Mouse (Mus musculus): ENCODE results near the gene Pelo. TPM values are rescaled to one million over a fixed set of nuclear protein-coding genes. Genes with fewer than 3 reads are reported as not detected.

The Pelo gene
- polyA plus RNA-seq, 1 experiment from 2014 or later: 5.2 TPM

- Histone ChIP-seq H3K9ac (no peak overlapping the region), H3K27me3 (replicated peaks) (0 out of 2 replicates have a peak, but pooled peaks cover 2% of the 10 kb centered on the region), H3K4me1 (no peaks in the 10 kb centered on the region), H3K4me3 (no peak overlapping the region), H3K36me3 (no peaks in the 10 kb centered on the region), H3K9me3 (no peaks in the 10 kb centered on the region), H3K27ac (no peak overlapping the region), H3K4me2 (replicated peaks) (no peak overlapping the region)
- 96% methylated on average over 2 of the region's 2 CpGs for WGBS
- no peak for ATAC-seq (ENCODE audit: low FRiP score, low read depth)
These were observed 5.4 kb upstream of the Pelo start for GRCm38 (mm10) chr13:115095392-115095791.

DNA sequence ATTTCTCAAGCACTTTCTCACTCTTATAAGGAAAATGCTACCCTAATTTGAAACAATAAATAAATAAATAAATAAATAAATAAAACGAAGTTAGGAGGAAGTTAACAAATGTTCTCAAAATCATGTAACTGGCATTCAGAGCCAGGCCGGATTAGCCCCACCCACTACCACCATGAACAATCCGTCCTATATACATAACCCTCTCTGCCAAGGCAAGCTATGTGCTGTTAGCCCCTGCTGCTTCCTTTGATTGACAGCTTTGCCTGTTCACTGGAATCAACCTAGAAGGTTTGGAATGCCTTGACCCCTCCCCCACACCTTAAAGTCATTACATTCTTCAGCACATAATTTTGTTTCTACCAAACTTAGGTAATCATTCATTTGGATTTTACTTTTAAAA lies 1.5 kb upstream of the Pelo start:
- ATAC-seq (ENCODE audit: low FRiP score, low read depth): no peak
- no peaks in the 10 kb centered on the region for H3K27me3 ChIP-seq (replicated peaks)
- H3K9me3 ChIP-seq: no peaks in the 10 kb centered on the region
- H3K27ac ChIP-seq: no peak overlapping the region
- H3K4me3 ChIP-seq: no peak overlapping the region
- H3K4me2 ChIP-seq (replicated peaks): no peak overlapping the region
- H3K9ac ChIP-seq: no peak overlapping the region
- peaks cover 12% of the 10 kb centered on the region; the same call in 1 of the 2 replicates for H3K36me3 ChIP-seq
- H3K4me1 ChIP-seq: peaks cover 13% of the 10 kb centered on the region
- WGBS: 75% methylated on average over 3 of the region's 3 CpGs

DNA sequence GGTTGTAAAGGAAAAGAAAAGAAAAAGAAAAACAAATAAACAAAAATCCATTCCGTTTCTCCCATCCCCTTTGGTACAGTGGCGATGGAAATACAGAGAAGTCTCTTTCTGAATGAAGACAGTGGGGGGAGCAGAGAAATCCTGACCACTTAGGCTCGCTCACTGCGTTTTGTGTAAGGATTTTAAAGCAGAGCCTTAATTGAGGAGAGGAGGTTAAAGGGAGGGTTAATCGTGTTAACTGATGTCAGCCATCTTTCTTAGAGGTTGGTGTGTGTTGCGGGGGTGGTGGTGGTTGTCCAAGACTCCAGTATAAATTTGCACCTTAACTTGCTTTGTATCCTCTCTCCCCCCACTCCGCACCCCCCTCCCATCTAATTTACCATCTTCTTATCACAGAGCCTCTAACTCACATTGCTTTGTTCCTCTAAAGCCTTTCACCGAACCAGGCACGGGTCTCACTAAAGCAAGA lies 1.0 kb upstream of the Pelo start:
- H3K4me1 ChIP-seq: peaks cover 13% of the 10 kb centered on the region
- H3K27me3 ChIP-seq (replicated peaks): no peaks in the 10 kb centered on the region
- H3K9ac ChIP-seq: no peak overlapping the region
- no peak for ATAC-seq (ENCODE audit: low FRiP score, low read depth)
- H3K36me3 ChIP-seq: peaks cover 13% of the 10 kb centered on the region; the same call in 1 of the 2 replicates
- H3K27ac ChIP-seq: no peak overlapping the region
- peak overlapping the region; percentile 95 for H3K4me2 ChIP-seq (replicated peaks)
- WGBS: 54% methylated on average over 9 of the region's 9 CpGs
- H3K9me3 ChIP-seq: no peaks in the 10 kb centered on the region
- H3K4me3 ChIP-seq: no peak overlapping the region; the same call in 1 of the 2 replicates

DNA sequence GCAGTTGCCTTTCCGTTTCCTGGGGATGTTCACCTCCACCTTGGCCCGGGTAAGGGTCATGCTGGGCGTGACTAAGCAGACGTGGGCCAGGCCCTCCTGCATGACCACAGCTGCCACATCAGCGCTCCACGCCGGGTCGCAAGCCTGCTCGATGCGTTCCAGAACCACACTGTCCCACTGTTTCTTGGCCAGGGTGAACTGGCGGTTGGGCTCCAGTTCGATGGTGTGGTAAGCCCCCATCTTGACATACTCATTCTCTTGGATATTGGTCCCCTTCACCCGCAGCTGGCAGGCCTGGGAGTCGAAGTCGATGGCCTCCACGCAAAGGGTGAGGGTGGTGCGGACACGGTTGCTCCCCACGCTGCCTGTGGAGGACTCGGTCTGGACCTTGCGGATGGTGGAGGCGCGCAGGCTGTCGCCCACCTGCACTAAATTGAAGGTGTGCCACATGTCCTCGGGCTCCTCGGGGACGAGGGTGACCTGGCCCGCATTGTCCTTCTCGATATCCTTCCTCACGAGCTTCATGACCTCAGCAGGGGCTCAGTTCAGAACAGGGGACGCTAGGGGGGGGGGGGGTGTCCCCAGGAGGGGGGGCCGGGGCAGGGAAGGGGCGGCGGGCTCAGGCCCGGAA lies 476 bp downstream of the Pelo start:
- peaks cover 13% of the 10 kb centered on the region; the same call in 1 of the 2 replicates for H3K36me3 ChIP-seq
- H3K9ac ChIP-seq: peak overlapping the region; percentile 81
- no peaks in the 10 kb centered on the region for H3K9me3 ChIP-seq
- ATAC-seq (ENCODE audit: low FRiP score, low read depth): peak; percentile 78
- H3K27me3 ChIP-seq (replicated peaks): no peaks in the 10 kb centered on the region
- H3K27ac ChIP-seq: no peak overlapping the region
- peak overlapping the region; percentile 70 for H3K4me3 ChIP-seq
- 7% methylated on average over 31 of the region's 35 CpGs for WGBS
- H3K4me2 ChIP-seq (replicated peaks): peak overlapping the region; percentile 95
- H3K4me1 ChIP-seq: peaks cover 13% of the 10 kb centered on the region

DNA sequence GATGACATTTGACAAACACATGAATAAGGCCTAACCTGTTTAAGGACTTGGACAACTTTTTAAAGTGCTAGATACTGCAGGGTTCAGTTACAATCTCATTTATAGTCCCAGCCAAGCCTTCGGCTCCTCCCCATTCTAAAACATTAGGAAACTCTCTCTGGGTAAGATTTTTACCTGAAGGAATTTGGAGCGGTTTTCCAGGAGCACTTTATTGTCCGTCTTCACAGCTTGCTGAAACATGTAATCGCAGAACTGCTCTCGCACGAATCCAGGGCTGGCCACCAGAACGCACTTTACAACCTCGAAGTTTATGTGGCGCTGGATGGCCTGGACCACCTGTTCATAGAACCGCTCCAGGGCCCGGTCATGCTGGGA lies 979 bp downstream of the Pelo start:
- Histone ChIP-seq H3K36me3 (peaks cover 13% of the 10 kb centered on the region; the same call in 1 of the 2 replicates), H3K27ac (no peak overlapping the region), H3K4me3 (peak overlapping the region; percentile 70), H3K9me3 (no peaks in the 10 kb centered on the region), H3K4me2 (replicated peaks) (peak overlapping the region; percentile 95), H3K9ac (peak overlapping the region; percentile 81), H3K4me1 (peaks cover 13% of the 10 kb centered on the region), H3K27me3 (replicated peaks) (no peaks in the 10 kb centered on the region)
- ATAC-seq (ENCODE audit: low FRiP score, low read depth): no peak
- WGBS: 55% methylated on average over 11 of the region's 11 CpGs

- Histone ChIP-seq H3K9me3 (no peaks in the 10 kb centered on the region), H3K9ac (no peak overlapping the region), H3K36me3 (peaks cover 13% of the 10 kb centered on the region; the same call in 1 of the 2 replicates), H3K27ac (no peak overlapping the region), H3K4me1 (peaks cover 13% of the 10 kb centered on the region), H3K4me3 (no peak overlapping the region), H3K4me2 (replicated peaks) (no peak overlapping the region), H3K27me3 (replicated peaks) (no peaks in the 10 kb centered on the region)
- WGBS: 92% methylated on average over 6 of the region's 6 CpGs
- ATAC-seq (ENCODE audit: low FRiP score, low read depth): no peak
These were observed 4.0 kb downstream of the Pelo start for GRCm38 (mm10) chr13:115085974-115086373.

GRCm38 (mm10) chr13:115082339-115082738 lies 7.6 kb downstream of the Pelo start:
- Histone ChIP-seq H3K9ac (no peak overlapping the region), H3K36me3 (peaks cover 5% of the 10 kb centered on the region; the same call in 1 of the 2 replicates), H3K4me3 (no peak overlapping the region), H3K27me3 (replicated peaks) (no peaks in the 10 kb centered on the region), H3K4me2 (replicated peaks) (no peak overlapping the region), H3K9me3 (no peaks in the 10 kb centered on the region), H3K4me1 (no peaks in the 10 kb centered on the region), H3K27ac (no peak overlapping the region)
- ATAC-seq (ENCODE audit: low FRiP score, low read depth): no peak
- WGBS: 80% methylated on average over 7 of the region's 7 CpGs

DNA sequence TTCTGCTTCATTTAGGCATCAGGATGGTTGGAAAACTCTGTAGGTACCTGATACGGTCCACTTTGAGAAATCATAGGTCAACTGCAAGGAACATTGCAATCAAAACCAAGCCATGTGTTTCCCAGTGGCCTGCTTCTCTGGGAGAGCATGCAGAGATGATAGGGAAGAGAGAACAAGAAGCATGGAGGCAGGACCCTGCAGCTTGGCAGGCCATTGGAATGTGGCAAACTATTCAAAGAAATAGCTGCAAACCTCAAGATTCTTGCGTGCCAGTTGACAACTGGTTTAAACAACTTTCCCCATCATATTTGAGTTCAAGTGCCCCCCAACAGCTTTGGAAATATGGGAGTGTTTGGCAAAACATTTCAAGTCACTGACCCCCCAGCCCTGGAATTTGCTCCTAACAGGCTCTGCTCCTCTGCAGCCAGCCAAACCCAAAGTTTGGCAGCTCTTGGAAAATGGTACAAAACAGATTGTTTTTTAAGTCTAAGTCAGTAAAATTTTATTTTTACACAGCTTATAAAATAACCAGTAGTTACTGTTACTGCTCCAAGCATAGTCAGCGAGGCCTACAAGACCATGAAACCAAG lies 9.9 kb downstream of the Pelo start:
- Histone ChIP-seq H3K4me1 (no peaks in the 10 kb centered on the region), H3K36me3 (no peaks in the 10 kb centered on the region), H3K27me3 (replicated peaks) (no peaks in the 10 kb centered on the region), H3K27ac (no peak overlapping the region), H3K9ac (no peak overlapping the region), H3K4me2 (replicated peaks) (no peak overlapping the region), H3K4me3 (no peak overlapping the region), H3K9me3 (no peaks in the 10 kb centered on the region)
- no peak for ATAC-seq (ENCODE audit: low FRiP score, low read depth)
- 90% methylated on average over 3 of the region's 3 CpGs for WGBS

DNA sequence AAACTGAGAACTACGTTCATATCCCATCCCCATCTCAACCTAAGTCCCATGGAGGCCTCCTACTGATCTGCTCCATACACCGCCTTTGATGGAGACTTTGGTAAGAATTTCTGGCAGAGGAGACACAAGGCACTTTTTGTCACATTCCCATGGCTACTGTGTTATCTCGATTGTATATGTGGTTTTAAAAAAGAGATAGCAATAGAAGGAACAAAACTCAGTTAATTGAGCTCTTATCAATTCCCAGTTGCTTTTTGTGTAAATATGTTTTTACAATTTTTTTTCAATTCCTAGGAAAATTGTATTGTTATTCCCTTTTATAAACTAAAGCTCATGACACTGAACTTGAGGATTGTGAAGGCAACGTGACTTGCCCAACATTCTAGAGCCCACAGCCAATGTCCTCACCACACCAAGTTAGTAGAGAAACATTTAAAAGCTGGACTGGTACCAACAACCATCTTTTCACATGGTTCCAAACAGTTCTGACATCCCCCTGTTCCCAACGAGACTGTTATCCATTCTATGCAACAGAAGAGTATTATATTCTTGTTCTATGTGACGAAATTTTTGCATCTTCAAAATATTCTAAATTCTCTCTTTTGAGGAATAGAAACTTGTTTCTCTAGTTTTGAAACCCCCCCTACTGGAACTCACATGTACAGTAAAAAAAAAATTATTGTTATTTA lies 10.8 kb downstream of the Pelo start:
- H3K27me3 ChIP-seq (replicated peaks): no peaks in the 10 kb centered on the region
- no peaks in the 10 kb centered on the region for H3K9me3 ChIP-seq
- no peak overlapping the region for H3K27ac ChIP-seq
- 87% methylated on average over 6 of the region's 6 CpGs for WGBS
- no peak overlapping the region for H3K9ac ChIP-seq
- no peak overlapping the region for H3K4me3 ChIP-seq
- H3K4me1 ChIP-seq: no peaks in the 10 kb centered on the region
- H3K36me3 ChIP-seq: no peaks in the 10 kb centered on the region
- no peak overlapping the region for H3K4me2 ChIP-seq (replicated peaks)
- ATAC-seq (ENCODE audit: low FRiP score, low read depth): no peak

- Histone ChIP-seq H3K9ac (no peak overlapping the region), H3K9me3 (no peaks in the 10 kb centered on the region), H3K4me2 (replicated peaks) (no peak overlapping the region), H3K4me3 (no peak overlapping the region), H3K36me3 (no peaks in the 10 kb centered on the region), H3K4me1 (no peaks in the 10 kb centered on the region), H3K27me3 (replicated peaks) (no peaks in the 10 kb centered on the region), H3K27ac (no peak overlapping the region)
- 88% methylated on average over 9 of the region's 9 CpGs for WGBS
- no peak for ATAC-seq (ENCODE audit: low FRiP score, low read depth)
These were observed 12.4 kb downstream of the Pelo start for GRCm38 (mm10) chr13:115077346-115078134.

GRCm38 (mm10) chr13:115072386-115072785 lies 17.6 kb downstream of the Pelo start:
- WGBS: 94% methylated on average over 6 of the region's 6 CpGs
- Histone ChIP-seq H3K4me3 (no peak overlapping the region), H3K4me1 (no peaks in the 10 kb centered on the region), H3K27ac (no peak overlapping the region), H3K36me3 (no peaks in the 10 kb centered on the region), H3K9ac (no peak overlapping the region), H3K27me3 (replicated peaks) (no peaks in the 10 kb centered on the region), H3K4me2 (replicated peaks) (no peak overlapping the region), H3K9me3 (no peaks in the 10 kb centered on the region)
- ATAC-seq (ENCODE audit: low FRiP score, low read depth): no peak

GRCm38 (mm10) chr13:115071431-115071830 lies 18.6 kb downstream of the Pelo start:
- no peak for ATAC-seq (ENCODE audit: low FRiP score, low read depth)
- H3K4me3 ChIP-seq: no peak overlapping the region
- 87% methylated on average over 3 of the region's 3 CpGs for WGBS
- no peak overlapping the region for H3K27ac ChIP-seq
- no peaks in the 10 kb centered on the region for H3K4me1 ChIP-seq
- H3K4me2 ChIP-seq (replicated peaks): no peak overlapping the region
- no peaks in the 10 kb centered on the region for H3K36me3 ChIP-seq
- no peaks in the 10 kb centered on the region for H3K9me3 ChIP-seq
- H3K9ac ChIP-seq: no peak overlapping the region
- H3K27me3 ChIP-seq (replicated peaks): no peaks in the 10 kb centered on the region

Data from neural tube, embryonic 12.5 days (tissue).